Mouse (Mus musculus): ENCODE measurements around the gene Bnip1. TPM values are rescaled to one million over a fixed set of nuclear protein-coding genes. Genes with fewer than 3 reads are reported as not detected.

Bnip1 gene
- polyA plus RNA-seq, 1 experiment from 2014 or later, result 53.7 TPM

DNA sequence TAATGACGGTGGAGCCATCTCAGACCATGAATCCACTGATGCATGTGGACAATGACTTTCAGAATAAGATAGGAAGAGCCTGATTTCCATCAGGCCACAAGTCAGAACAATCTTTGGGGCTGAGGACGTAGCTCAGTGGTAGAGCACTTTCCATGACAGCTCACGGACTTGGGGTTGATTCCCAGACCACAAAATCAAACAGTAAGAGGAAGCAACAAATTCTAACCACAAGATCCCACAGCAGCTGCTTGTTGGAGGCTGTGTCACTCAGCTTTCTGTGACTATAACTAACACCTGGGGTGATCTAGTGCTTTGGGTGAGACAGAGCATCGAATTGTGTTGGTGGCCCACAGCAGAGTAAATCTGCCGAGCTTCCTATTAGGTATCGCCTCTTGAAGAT lies 35.9 kb downstream of the Bnip1 start:
- no peak overlapping the region for H3K4me2 ChIP-seq (ENCODE audit: low read length)
- H3K27me3 ChIP-seq (replicated peaks; ENCODE audit: control insufficient read depth, insufficient read depth, low read length), result no peaks in the 10 kb centered on the region
- H3K9me3 ChIP-seq (ENCODE audit: control insufficient read depth, low read length), result no peaks in the 10 kb centered on the region
- H3K4me3 ChIP-seq (replicated peaks; ENCODE audit: low read length), result no peak overlapping the region
- no peak overlapping the region for H3K9ac ChIP-seq (replicated peaks; ENCODE audit: low read depth, low read length)
- 80% methylated on average over 6 of the region's 6 CpGs for WGBS
- no peak overlapping the region for H3K27ac ChIP-seq (ENCODE audit: low read length)
- H3K4me1 ChIP-seq (replicated peaks; ENCODE audit: control insufficient read depth, insufficient read depth, low read length), result no peaks in the 10 kb centered on the region
- ATAC-seq, result no peak
- H3K36me3 ChIP-seq (ENCODE audit: control insufficient read depth, insufficient read depth), result no peaks in the 10 kb centered on the region

DNA sequence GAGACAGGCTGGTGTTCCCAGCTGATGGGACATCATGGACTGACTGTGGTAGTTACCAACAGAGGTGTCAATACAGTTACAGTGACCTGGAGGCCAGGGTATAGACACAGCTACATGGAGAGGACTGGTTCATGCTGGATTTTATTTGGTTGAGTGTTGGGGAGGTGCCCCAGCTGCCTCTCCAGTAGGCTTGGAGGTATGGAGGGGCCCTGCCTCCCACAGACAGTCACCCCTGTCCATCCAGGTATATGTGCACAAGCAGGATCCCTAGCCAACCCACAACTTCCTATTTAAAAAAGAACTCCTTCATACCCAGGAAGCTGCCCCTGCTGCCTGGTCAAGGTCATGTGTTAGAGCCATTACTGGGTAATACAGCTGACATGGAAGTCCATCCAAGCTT lies 36.9 kb downstream of the Bnip1 start:
- H3K4me1 ChIP-seq (replicated peaks; ENCODE audit: control insufficient read depth, insufficient read depth, low read length), result no peaks in the 10 kb centered on the region
- no peak for ATAC-seq
- H3K9ac ChIP-seq (replicated peaks; ENCODE audit: low read depth, low read length), result no peak overlapping the region
- no peak overlapping the region for H3K27ac ChIP-seq (ENCODE audit: low read length)
- H3K9me3 ChIP-seq (ENCODE audit: control insufficient read depth, low read length), result no peaks in the 10 kb centered on the region
- no peak overlapping the region for H3K4me3 ChIP-seq (replicated peaks; ENCODE audit: low read length)
- H3K4me2 ChIP-seq (ENCODE audit: low read length), result no peak overlapping the region
- no peaks in the 10 kb centered on the region for H3K36me3 ChIP-seq (ENCODE audit: control insufficient read depth, insufficient read depth)
- no peaks in the 10 kb centered on the region for H3K27me3 ChIP-seq (replicated peaks; ENCODE audit: control insufficient read depth, insufficient read depth, low read length)

DNA sequence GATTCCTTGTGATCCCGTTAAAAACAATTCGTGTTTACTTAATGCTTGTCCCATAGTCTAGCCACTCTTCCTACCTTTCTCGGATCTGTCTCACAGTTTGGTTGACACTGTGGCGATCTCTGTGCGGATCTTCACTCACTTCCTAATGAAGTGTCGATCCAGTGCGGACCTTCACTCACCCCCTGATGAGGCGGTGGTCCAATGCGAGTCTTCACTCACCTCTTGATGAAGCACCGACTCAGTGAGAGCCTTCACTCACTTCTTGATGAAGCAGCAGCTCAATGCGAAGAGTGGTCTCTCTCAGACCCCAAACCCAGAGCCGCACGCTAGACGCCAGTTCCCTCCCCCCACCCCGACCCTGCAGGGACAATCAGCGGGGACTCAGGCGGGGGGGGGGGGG lies 45.3 kb downstream of the Bnip1 start:
- WGBS, result 81% methylated on average over 15 of the region's 17 CpGs
- no peak overlapping the region for H3K9ac ChIP-seq (replicated peaks; ENCODE audit: low read depth, low read length)
- no peak for ATAC-seq

DNA sequence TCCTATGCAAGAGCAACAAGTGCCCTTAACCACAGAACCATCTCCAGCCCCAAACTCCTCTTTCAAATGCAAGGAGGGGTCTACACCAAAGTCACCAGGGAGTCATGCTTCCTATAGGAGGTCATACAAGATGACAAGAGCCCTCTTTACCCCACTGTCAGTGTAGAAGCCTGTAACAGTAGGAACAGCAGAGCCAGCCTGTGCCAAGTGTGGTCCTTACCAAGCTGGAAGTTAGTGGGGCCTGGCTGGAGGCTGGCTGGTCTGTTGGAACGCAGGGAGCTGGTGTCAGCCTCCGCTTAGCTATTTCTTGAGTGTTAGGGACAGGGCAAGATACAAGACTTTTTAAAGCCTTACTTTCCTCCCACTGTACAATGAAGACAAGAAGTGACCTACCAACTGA lies 52.9 kb downstream of the Bnip1 start:
- Histone ChIP-seq H3K4me3 (replicated peaks; ENCODE audit: low read length) (no peak overlapping the region), H3K4me1 (replicated peaks; ENCODE audit: control insufficient read depth, insufficient read depth, low read length) (peaks cover under 1% of the 10 kb centered on the region; the same call in 1 of the 2 replicates), H3K27me3 (replicated peaks; ENCODE audit: control insufficient read depth, insufficient read depth, low read length) (peaks cover 66% of the 10 kb centered on the region), H3K27ac (ENCODE audit: low read length) (no peak overlapping the region), H3K4me2 (ENCODE audit: low read length) (no peak overlapping the region), H3K9me3 (ENCODE audit: control insufficient read depth, low read length) (no peaks in the 10 kb centered on the region; the same call in 1 of the 2 replicates), H3K9ac (replicated peaks; ENCODE audit: low read depth, low read length) (no peak overlapping the region), H3K36me3 (ENCODE audit: control insufficient read depth, insufficient read depth) (no peaks in the 10 kb centered on the region)
- 77% methylated on average over 2 of the region's 2 CpGs for WGBS
- ATAC-seq, result no peak

More for the DNA sequence above, 45.3 kb downstream of the Bnip1 start:
- Histone ChIP-seq H3K36me3 (ENCODE audit: control insufficient read depth, insufficient read depth) (no peaks in the 10 kb centered on the region), H3K4me1 (replicated peaks; ENCODE audit: control insufficient read depth, insufficient read depth, low read length) (no peaks in the 10 kb centered on the region), H3K9me3 (ENCODE audit: control insufficient read depth, low read length) (no peaks in the 10 kb centered on the region; the same call in 1 of the 2 replicates), H3K27me3 (replicated peaks; ENCODE audit: control insufficient read depth, insufficient read depth, low read length) (peaks cover 10% of the 10 kb centered on the region; the same call in 1 of the 2 replicates), H3K4me2 (ENCODE audit: low read length) (no peak overlapping the region), H3K4me3 (replicated peaks; ENCODE audit: low read length) (no peak overlapping the region), H3K27ac (ENCODE audit: low read length) (no peak overlapping the region)

DNA sequence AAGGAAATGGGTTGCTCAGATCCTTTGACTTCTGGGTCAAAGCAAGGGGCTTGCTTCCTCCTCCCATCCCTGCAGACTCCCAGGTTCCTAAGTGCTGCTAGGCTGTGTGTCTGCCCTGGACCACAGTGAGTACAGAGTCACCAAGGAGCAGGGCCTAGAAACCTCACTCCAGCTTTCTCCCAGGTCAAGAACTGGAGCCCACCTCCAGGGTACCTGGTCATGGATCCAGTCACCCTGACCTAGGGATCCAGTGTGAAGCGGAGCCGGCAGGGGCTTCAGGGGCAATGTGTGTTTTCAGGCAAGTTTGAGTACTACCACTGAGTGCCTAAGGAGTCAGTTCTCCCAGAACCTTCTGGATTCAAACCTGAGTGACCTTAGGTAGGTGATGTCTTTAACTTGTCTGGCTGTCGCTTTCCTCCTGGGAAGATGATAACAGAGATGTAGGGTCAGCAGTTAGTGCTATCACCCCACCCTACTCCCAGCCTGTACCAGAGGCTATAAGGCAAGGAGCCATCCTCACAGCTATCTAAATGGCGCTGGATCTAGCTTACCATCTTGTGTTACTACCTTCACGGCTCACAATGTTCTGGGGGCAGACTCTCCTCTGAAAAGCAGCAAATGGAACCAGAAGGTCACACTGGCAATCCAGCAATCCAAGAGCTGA lies 53.6 kb downstream of the Bnip1 start:
- Histone ChIP-seq H3K9me3 (ENCODE audit: control insufficient read depth, low read length) (no peaks in the 10 kb centered on the region; the same call in 1 of the 2 replicates), H3K27me3 (replicated peaks; ENCODE audit: control insufficient read depth, insufficient read depth, low read length) (peaks cover 69% of the 10 kb centered on the region)
- ATAC-seq, result no peak

DNA sequence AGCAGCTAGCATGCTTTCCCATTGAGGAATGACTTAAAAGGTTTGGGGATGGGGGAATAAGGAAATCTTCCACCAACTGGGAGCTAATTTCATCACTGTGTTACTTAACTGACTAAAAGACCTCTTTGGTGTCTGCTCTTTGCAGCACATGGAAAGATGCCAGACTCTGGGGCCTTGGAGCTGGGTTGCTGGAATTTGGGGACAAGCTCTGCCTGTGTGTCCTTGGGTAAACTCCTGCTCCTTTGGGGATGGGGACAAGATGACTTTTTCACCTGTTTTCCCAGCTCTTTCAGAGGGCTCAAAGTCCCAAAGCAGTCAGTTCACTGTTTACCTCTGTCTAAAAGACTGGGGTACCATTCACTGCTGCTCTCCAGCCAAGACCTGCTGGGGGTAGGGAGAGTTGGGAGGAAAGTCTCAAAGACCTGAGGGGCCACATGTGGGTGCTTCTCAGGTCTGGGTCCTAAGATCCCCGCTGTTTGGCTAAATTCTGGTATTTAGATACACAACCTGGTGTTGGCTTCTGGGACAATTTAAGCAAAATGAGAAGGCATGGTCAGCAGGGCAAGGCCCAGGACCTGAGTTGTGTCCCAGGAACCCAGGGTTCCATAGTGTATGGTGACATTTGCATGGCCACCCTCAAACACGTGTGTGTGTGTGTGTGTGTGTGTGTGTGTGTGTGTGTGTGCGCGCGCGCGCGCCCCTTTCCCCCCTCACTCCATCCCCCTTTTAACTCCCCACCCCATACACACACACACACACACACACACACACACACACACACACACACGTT lies 54.3 kb downstream of the Bnip1 start:
- Histone ChIP-seq H3K27ac (ENCODE audit: low read length) (no peak overlapping the region), H3K9me3 (ENCODE audit: control insufficient read depth, low read length) (no peaks in the 10 kb centered on the region; the same call in 1 of the 2 replicates), H3K9ac (replicated peaks; ENCODE audit: low read depth, low read length) (no peak overlapping the region), H3K27me3 (replicated peaks; ENCODE audit: control insufficient read depth, insufficient read depth, low read length) (peaks cover 74% of the 10 kb centered on the region), H3K4me3 (replicated peaks; ENCODE audit: low read length) (no peak overlapping the region), H3K4me1 (replicated peaks; ENCODE audit: control insufficient read depth, insufficient read depth, low read length) (peaks cover 7% of the 10 kb centered on the region), H3K36me3 (ENCODE audit: control insufficient read depth, insufficient read depth) (no peaks in the 10 kb centered on the region), H3K4me2 (ENCODE audit: low read length) (no peak overlapping the region)
- ATAC-seq, result no peak
- WGBS, result 12% methylated on average over 9 of the region's 9 CpGs

More for the DNA sequence above, 53.6 kb downstream of the Bnip1 start:
- peaks cover 6% of the 10 kb centered on the region for H3K4me1 ChIP-seq (replicated peaks; ENCODE audit: control insufficient read depth, insufficient read depth, low read length)
- no peak overlapping the region for H3K9ac ChIP-seq (replicated peaks; ENCODE audit: low read depth, low read length)
- WGBS, result 73% methylated on average over 5 of the region's 5 CpGs
- no peak overlapping the region for H3K27ac ChIP-seq (ENCODE audit: low read length)
- no peak overlapping the region for H3K4me3 ChIP-seq (replicated peaks; ENCODE audit: low read length)
- H3K36me3 ChIP-seq (ENCODE audit: control insufficient read depth, insufficient read depth), result no peaks in the 10 kb centered on the region
- H3K4me2 ChIP-seq (ENCODE audit: low read length), result no peak overlapping the region

DNA sequence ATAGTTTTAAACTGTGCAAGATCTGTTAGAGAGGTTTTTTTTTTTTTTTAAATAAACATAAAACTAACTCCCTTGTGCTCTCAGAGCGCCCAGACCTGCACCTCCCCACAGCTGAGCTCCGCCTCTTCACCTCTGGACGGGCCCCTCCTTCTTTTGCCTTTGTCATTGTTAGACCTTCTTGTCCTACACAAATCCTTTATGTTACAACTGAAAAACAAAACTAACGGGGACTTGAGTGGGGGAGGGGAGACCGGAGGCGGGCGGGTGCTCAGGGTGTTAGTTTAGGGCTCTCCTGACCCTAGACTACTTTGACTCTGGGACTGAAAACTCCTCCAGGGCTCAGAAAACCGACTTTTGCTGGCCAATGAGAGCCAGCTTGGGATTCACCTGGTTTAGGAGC lies 55.1 kb downstream of the Bnip1 start:
- Histone ChIP-seq H3K4me3 (replicated peaks; ENCODE audit: low read length) (no peak overlapping the region), H3K27me3 (replicated peaks; ENCODE audit: control insufficient read depth, insufficient read depth, low read length) (peaks cover 78% of the 10 kb centered on the region), H3K4me2 (ENCODE audit: low read length) (no peak overlapping the region), H3K36me3 (ENCODE audit: control insufficient read depth, insufficient read depth) (no peaks in the 10 kb centered on the region), H3K27ac (ENCODE audit: low read length) (no peak overlapping the region), H3K9me3 (ENCODE audit: control insufficient read depth, low read length) (no peaks in the 10 kb centered on the region; the same call in 1 of the 2 replicates), H3K9ac (replicated peaks; ENCODE audit: low read depth, low read length) (no peak overlapping the region), H3K4me1 (replicated peaks; ENCODE audit: control insufficient read depth, insufficient read depth, low read length) (peaks cover 7% of the 10 kb centered on the region)
- ATAC-seq, result no peak
- WGBS, result 7% methylated on average over 8 of the region's 8 CpGs

DNA sequence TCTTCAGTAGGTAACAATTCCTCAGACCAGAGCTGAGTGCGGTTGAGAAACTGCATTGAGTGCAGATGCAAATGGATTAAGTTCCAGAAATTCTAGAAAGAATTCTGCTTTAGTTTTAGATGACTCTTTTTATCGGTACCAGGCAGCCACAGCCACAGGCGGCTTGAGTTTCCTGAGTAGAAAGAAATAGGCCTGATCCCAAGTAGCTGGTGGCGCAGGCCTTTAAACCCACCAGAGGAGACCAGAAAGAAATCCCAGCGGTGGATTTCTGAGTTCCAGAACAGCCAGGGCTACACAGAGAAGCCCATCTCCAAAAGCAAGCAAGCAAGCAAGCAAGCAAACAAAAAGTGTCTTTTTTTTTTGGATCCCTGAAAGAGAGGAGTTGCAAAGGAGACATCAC lies 55.5 kb downstream of the Bnip1 start:
- H3K27ac ChIP-seq (ENCODE audit: low read length), result no peak overlapping the region
- peaks cover 83% of the 10 kb centered on the region for H3K27me3 ChIP-seq (replicated peaks; ENCODE audit: control insufficient read depth, insufficient read depth, low read length)
- H3K4me1 ChIP-seq (replicated peaks; ENCODE audit: control insufficient read depth, insufficient read depth, low read length), result peaks cover 7% of the 10 kb centered on the region
- H3K9me3 ChIP-seq (ENCODE audit: control insufficient read depth, low read length), result no peaks in the 10 kb centered on the region
- 10% methylated on average over 5 of the region's 5 CpGs for WGBS
- no peak overlapping the region for H3K4me3 ChIP-seq (replicated peaks; ENCODE audit: low read length)
- no peaks in the 10 kb centered on the region for H3K36me3 ChIP-seq (ENCODE audit: control insufficient read depth, insufficient read depth)
- H3K4me2 ChIP-seq (ENCODE audit: low read length), result no peak overlapping the region
- H3K9ac ChIP-seq (replicated peaks; ENCODE audit: low read depth, low read length), result no peak overlapping the region
- no peak for ATAC-seq

DNA sequence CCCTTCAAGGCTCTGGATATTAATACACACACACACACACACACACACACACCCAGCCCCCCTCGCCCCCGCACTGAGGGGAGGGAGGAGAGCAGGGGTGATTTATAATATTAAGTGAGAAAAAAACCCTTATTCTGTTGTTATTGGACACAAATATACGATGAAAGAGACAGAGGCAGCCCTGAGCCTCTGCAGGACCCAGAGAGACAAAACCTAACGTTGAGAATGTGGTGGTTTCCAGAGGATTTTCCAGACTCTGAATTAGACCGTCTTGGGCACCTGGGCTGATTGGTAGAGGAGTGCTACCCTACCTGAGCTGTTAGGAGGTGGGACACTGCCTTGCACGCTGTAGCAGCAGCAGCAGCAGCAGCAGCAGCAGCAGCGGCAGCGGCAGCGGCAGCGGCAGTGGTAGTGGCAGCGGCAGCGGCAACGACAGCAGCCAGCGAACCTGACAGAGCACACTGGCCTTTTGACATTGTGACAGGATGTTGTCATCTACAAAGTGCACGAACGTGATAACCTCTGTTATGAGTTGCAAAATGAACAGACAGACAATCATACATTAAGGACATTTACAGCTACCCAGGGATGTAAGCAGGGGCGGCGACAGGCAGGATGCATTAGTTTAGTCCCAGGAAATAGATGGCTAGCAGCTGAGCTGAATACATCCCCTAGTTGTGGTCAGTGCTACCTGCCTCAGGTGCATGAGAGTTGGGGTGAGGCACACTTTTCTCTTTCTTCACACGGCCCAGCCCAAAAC lies 56.1 kb downstream of the Bnip1 start:
- no peak overlapping the region for H3K9ac ChIP-seq (replicated peaks; ENCODE audit: low read depth, low read length)
- H3K4me3 ChIP-seq (replicated peaks; ENCODE audit: low read length), result no peak overlapping the region
- no peak overlapping the region for H3K4me2 ChIP-seq (ENCODE audit: low read length)
- WGBS, result 2% methylated on average over 19 of the region's 19 CpGs
- no peak for ATAC-seq
- H3K27ac ChIP-seq (ENCODE audit: low read length), result no peak overlapping the region
- H3K9me3 ChIP-seq (ENCODE audit: control insufficient read depth, low read length), result no peaks in the 10 kb centered on the region
- peaks cover 7% of the 10 kb centered on the region for H3K4me1 ChIP-seq (replicated peaks; ENCODE audit: control insufficient read depth, insufficient read depth, low read length)
- H3K27me3 ChIP-seq (replicated peaks; ENCODE audit: control insufficient read depth, insufficient read depth, low read length), result peaks cover 85% of the 10 kb centered on the region
- no peaks in the 10 kb centered on the region for H3K36me3 ChIP-seq (ENCODE audit: control insufficient read depth, insufficient read depth)
